Mouse (Mus musculus): ENCODE results near the gene Ang.
A peak's percentile ranks its signal among the peaks of the same experiment; 100 is the strongest.

Ang gene

GRCm38 (mm10) chr14:51088970-51089673 is 1.8 kb upstream of the Ang start:
- peak; percentile 96 for DNase-seq

- no peak for DNase-seq
These were observed 1.3 kb upstream of the Ang start for GRCm38 (mm10) chr14:51089674-51090076.

GRCm38 (mm10) chr14:51090077-51090781 is 721 bp upstream of the Ang start:
- DNase-seq, result peak; percentile 80

- DNase-seq, result no peak
These were observed 1.2 kb downstream of the Ang start for GRCm38 (mm10) chr14:51092073-51092620.

- DNase-seq, result no peak
These were observed 2.5 kb downstream of the Ang start for GRCm38 (mm10) chr14:51093496-51093895.

- no peak for DNase-seq
These were observed 3.3 kb downstream of the Ang start for GRCm38 (mm10) chr14:51094096-51094875.

- no peak for DNase-seq
These were observed 4.0 kb downstream of the Ang start for GRCm38 (mm10) chr14:51094921-51095320.

- DNase-seq, result no peak
These were observed 5.0 kb downstream of the Ang start for GRCm38 (mm10) chr14:51095736-51096524.

GRCm38 (mm10) chr14:51098300-51098699 is 7.3 kb downstream of the Ang start:
- peak; percentile 64 for DNase-seq

- no peak for DNase-seq
These were observed 8.0 kb downstream of the Ang start for GRCm38 (mm10) chr14:51098921-51099320.

GRCm38 (mm10) chr14:51101284-51101683 is 10.3 kb downstream of the Ang start:
- DNase-seq, result no peak

- DNase-seq, result peak; percentile 22
These were observed 12.3 kb downstream of the Ang start for GRCm38 (mm10) chr14:51103217-51103616.

GRCm38 (mm10) chr14:51104366-51104765 is 13.4 kb downstream of the Ang start:
- DNase-seq, result no peak

GRCm38 (mm10) chr14:51106449-51106967 is 15.6 kb downstream of the Ang start:
- DNase-seq, result no peak

- no peak for DNase-seq
These were observed 21.0 kb downstream of the Ang start for GRCm38 (mm10) chr14:51111966-51112365.

- DNase-seq, result no peak
These were observed 22.5 kb downstream of the Ang start for GRCm38 (mm10) chr14:51113476-51113875.

- no peak for DNase-seq
These were observed 23.1 kb downstream of the Ang start, which contains the start of gene Eddm3b for GRCm38 (mm10) chr14:51113916-51114560. Eddm3b (plus strand) TSS chr14:51114426.

GRCm38 (mm10) chr14:51125684-51126083 is 34.7 kb downstream of the Ang start:
- no peak for DNase-seq

- no peak for DNase-seq
These were observed 36.8 kb downstream of the Ang start for GRCm38 (mm10) chr14:51127648-51128258.

GRCm38 (mm10) chr14:51128775-51129623 is 38.0 kb downstream of the Ang start:
- no peak for DNase-seq

Data from cerebellum, adult 11-12 months (tissue).